Mouse (Mus musculus): ENCODE measurements around the gene Ywhag.

Ywhag gene

GRCm38 (mm10) chr5:135951660-135952059 is 17.2 kb upstream of the Ywhag start:
- no peak for DNase-seq (ENCODE audit: low read depth, low spot score)

- DNase-seq (ENCODE audit: low read depth, low spot score): peak; percentile 70
Measured at GRCm38 (mm10) chr5:135950710-135951412, 16.4 kb upstream of the Ywhag start.

GRCm38 (mm10) chr5:135946621-135947020 is 12.2 kb upstream of the Ywhag start:
- peak; percentile 86 for DNase-seq (ENCODE audit: low read depth, low spot score)

GRCm38 (mm10) chr5:135945916-135946408 is 11.5 kb upstream of the Ywhag start:
- DNase-seq (ENCODE audit: low read depth, low spot score): peak; percentile 70

- DNase-seq (ENCODE audit: low read depth, low spot score): no peak
Measured at GRCm38 (mm10) chr5:135942710-135943109, 8.3 kb upstream of the Ywhag start.

- peak; percentile 66 for DNase-seq (ENCODE audit: low read depth, low spot score)
Measured at GRCm38 (mm10) chr5:135940587-135940986, 6.2 kb upstream of the Ywhag start.

- peak; percentile 88 for DNase-seq (ENCODE audit: low read depth, low spot score)
Measured at GRCm38 (mm10) chr5:135935641-135936190, 1.3 kb upstream of the Ywhag start.

GRCm38 (mm10) chr5:135935176-135935523 is 734 bp upstream of the Ywhag start:
- no peak for DNase-seq (ENCODE audit: low read depth, low spot score)

GRCm38 (mm10) chr5:135933900-135934441 is 445 bp downstream of the Ywhag start:
- peak; percentile 85 for DNase-seq (ENCODE audit: low read depth, low spot score)

- DNase-seq (ENCODE audit: low read depth, low spot score): no peak
Measured at GRCm38 (mm10) chr5:135933222-135933899, 1.1 kb downstream of the Ywhag start.

- DNase-seq (ENCODE audit: low read depth, low spot score): no peak
Measured at GRCm38 (mm10) chr5:135932359-135932758, 2.1 kb downstream of the Ywhag start.

- no peak for DNase-seq (ENCODE audit: low read depth, low spot score)
Measured at GRCm38 (mm10) chr5:135931526-135931925, 2.9 kb downstream of the Ywhag start.

GRCm38 (mm10) chr5:135929685-135930424 is 4.6 kb downstream of the Ywhag start:
- peak; percentile 55 for DNase-seq (ENCODE audit: low read depth, low spot score)

- DNase-seq (ENCODE audit: low read depth, low spot score): no peak
Measured at GRCm38 (mm10) chr5:135923901-135924300, 10.5 kb downstream of the Ywhag start.

- DNase-seq (ENCODE audit: low read depth, low spot score): no peak
Measured at GRCm38 (mm10) chr5:135919902-135920301, 14.5 kb downstream of the Ywhag start.

- DNase-seq (ENCODE audit: low read depth, low spot score): peak; percentile 61
Measured at GRCm38 (mm10) chr5:135918593-135918992, 15.8 kb downstream of the Ywhag start.

- peak; percentile 62 for DNase-seq (ENCODE audit: low read depth, low spot score)
Measured at GRCm38 (mm10) chr5:135918059-135918437, 16.4 kb downstream of the Ywhag start.

- DNase-seq (ENCODE audit: low read depth, low spot score): peak; percentile 74
Measured at GRCm38 (mm10) chr5:135917327-135918058, 16.9 kb downstream of the Ywhag start.

- DNase-seq (ENCODE audit: low read depth, low spot score): no peak
Measured at GRCm38 (mm10) chr5:135916601-135917000, 17.8 kb downstream of the Ywhag start.

- DNase-seq (ENCODE audit: low read depth, low spot score): no peak
Measured at GRCm38 (mm10) chr5:135916051-135916565, 18.3 kb downstream of the Ywhag start.

- DNase-seq (ENCODE audit: low read depth, low spot score): no peak
Measured at GRCm38 (mm10) chr5:135914156-135914555, 20.3 kb downstream of the Ywhag start.

Data from ZHBTc4 (cell line).